Comparison of ENCODE assay signal across 18 mouse cellular contexts in genomic region chr19:28915602-28916250, GRCm38 (mm10). TPM values are rescaled to one million over a fixed set of nuclear protein-coding genes. Genes with fewer than 3 reads are reported as not detected.
DNase-seq lines count a peak whose midpoint lies in the region; ATAC-seq and TF ChIP-seq lines count a peak whose summit lies in the region.
"Had no signal": no experiment of that assay in that cellular context is flagged by ENCODE, and none has a peak within 500 bp of the region (broad histone marks: within the 10 kb centered on the region; RNA-seq: fewer than 3 reads in every experiment).

No protein-coding gene starts in this region.

- ATAC-seq in forebrain, postnatal 0 days, result peak; percentile 56
- no peak for ATAC-seq in forebrain, embryonic 13.5 days
- ATAC-seq in kidney, postnatal 0 days (replicated peaks; ENCODE audit: low FRiP score, low read depth), result no peak
- ATAC-seq in liver, embryonic 15.5 days (ENCODE audit: insufficient read depth), result no peak

- H3K36me3 ChIP-seq in forebrain, postnatal 0 days (ENCODE audit: insufficient read depth), result peaks cover 27% of the 10 kb centered on the region
- H3K36me3 ChIP-seq in forebrain, embryonic 13.5 days (ENCODE audit: poor library complexity, severe bottlenecking), result no peaks in the 10 kb centered on the region
- no peaks in the 10 kb centered on the region for H3K36me3 ChIP-seq in kidney, postnatal 0 days (ENCODE audit: insufficient read depth, low read length)
- H3K36me3 ChIP-seq in liver, embryonic 15.5 days (replicated peaks), result no peaks in the 10 kb centered on the region
- H3K36me3 ChIP-seq: forebrain, embryonic 10.5 days; heart, embryonic 15.5 days had no signal

- WGBS in forebrain, postnatal 0 days, result 81% methylated on average over 2 of the region's 2 CpGs
- WGBS in forebrain, embryonic 13.5 days, result 81% methylated on average over 2 of the region's 2 CpGs
- WGBS in kidney, postnatal 0 days, result 78% methylated on average over 2 of the region's 2 CpGs
- WGBS in liver, embryonic 15.5 days (ENCODE audit: insufficient replicate concordance), result 44% methylated on average over 2 of the region's 2 CpGs

- no peak for TF ChIP-seq CTCF in forebrain, postnatal 0 days (IDR thresholded peaks at IDR 0.05; ENCODE audit: low read depth)
- TF ChIP-seq CTCF in kidney, postnatal 0 days (IDR thresholded peaks at IDR 0.05; ENCODE audit: low read depth), result no peak

- no peaks in the 10 kb centered on the region for H3K27me3 ChIP-seq in forebrain, postnatal 0 days (ENCODE audit: insufficient read depth, low read length)
- H3K27me3 ChIP-seq in forebrain, embryonic 13.5 days, result no peaks in the 10 kb centered on the region
- no peaks in the 10 kb centered on the region for H3K27me3 ChIP-seq in kidney, postnatal 0 days (ENCODE audit: insufficient read depth, low read length)
- H3K27me3 ChIP-seq in liver, embryonic 15.5 days, result no peaks in the 10 kb centered on the region
- H3K27me3 ChIP-seq: heart, embryonic 15.5 days; hindbrain, embryonic 13.5 days; neural tube, embryonic 13.5 days had no signal

- H3K4me1 ChIP-seq in forebrain, postnatal 0 days (ENCODE audit: insufficient read depth), result no peaks in the 10 kb centered on the region
- no peaks in the 10 kb centered on the region for H3K4me1 ChIP-seq in forebrain, embryonic 13.5 days
- H3K4me1 ChIP-seq in kidney, postnatal 0 days (replicated peaks; ENCODE audit: insufficient read depth, low read length), result no peaks in the 10 kb centered on the region
- H3K4me1 ChIP-seq in liver, embryonic 15.5 days (replicated peaks), result no peaks in the 10 kb centered on the region
- H3K4me1 ChIP-seq: heart, embryonic 15.5 days; neural tube, embryonic 13.5 days had no signal

- no peak overlapping the region for H3K4me2 ChIP-seq in forebrain, postnatal 0 days (ENCODE audit: low read depth)
- H3K4me2 ChIP-seq in forebrain, embryonic 13.5 days, result no peak overlapping the region
- no peak overlapping the region for H3K4me2 ChIP-seq in kidney, postnatal 0 days (ENCODE audit: low read length)
- H3K4me2 ChIP-seq in liver, embryonic 15.5 days, result no peak overlapping the region
- H3K4me2 ChIP-seq: heart, embryonic 15.5 days; hindbrain, embryonic 13.5 days; neural tube, embryonic 13.5 days had no signal

- no peaks in the 10 kb centered on the region for H3K9me3 ChIP-seq in forebrain, postnatal 0 days (ENCODE audit: low read length)
- H3K9me3 ChIP-seq in forebrain, embryonic 13.5 days (replicated peaks), result no peaks in the 10 kb centered on the region
- H3K9me3 ChIP-seq in kidney, postnatal 0 days (replicated peaks; ENCODE audit: low read length), result no peaks in the 10 kb centered on the region
- no peaks in the 10 kb centered on the region for H3K9me3 ChIP-seq in liver, embryonic 15.5 days (replicated peaks)
- H3K9me3 ChIP-seq: forebrain, embryonic 10.5 days; heart, embryonic 15.5 days; hindbrain, embryonic 13.5 days; neural tube, embryonic 13.5 days had no signal

- no peak for DNase-seq in forebrain, postnatal 0 days
- DNase-seq in kidney, postnatal 0 days (ENCODE audit: low spot score), result no peak
- DNase-seq in kidney, postnatal 4 days, result no peak
- peak; percentile 13 for DNase-seq in ZHBTc4 (ENCODE audit: low read depth, low spot score)
- no peak for DNase-seq in adrenal gland, postnatal 36 days
- no peak for DNase-seq in thymus, postnatal 10 days (ENCODE audit: low spot score in 2 of 2)
- DNase-seq: cerebellum, postnatal 36 days; heart, adult 18-20 months; lung, postnatal 4 days; thymus, postnatal 4 days had no signal

- H3K9ac ChIP-seq in forebrain, postnatal 0 days, result no peak overlapping the region
- no peak overlapping the region for H3K9ac ChIP-seq in forebrain, embryonic 13.5 days
- H3K9ac ChIP-seq in kidney, postnatal 0 days (ENCODE audit: low read depth, low read length), result no peak overlapping the region
- no peak overlapping the region for H3K9ac ChIP-seq in liver, embryonic 15.5 days
- H3K9ac ChIP-seq: heart, embryonic 15.5 days; hindbrain, embryonic 13.5 days; liver, embryonic 14.5 days; neural tube, embryonic 13.5 days had no signal

- no peak overlapping the region for H3K27ac ChIP-seq in forebrain, postnatal 0 days (ENCODE audit: low read depth, low read length)
- no peak overlapping the region for H3K27ac ChIP-seq in forebrain, embryonic 13.5 days
- H3K27ac ChIP-seq in kidney, postnatal 0 days, result peak overlapping the region; percentile 60; the same call in 1 of the 2 replicates
- peak overlapping the region; percentile 14; the same call in 1 of the 2 replicates for H3K27ac ChIP-seq in liver, embryonic 15.5 days (replicated peaks)
- H3K27ac ChIP-seq: forebrain, embryonic 10.5 days; heart, embryonic 15.5 days; hindbrain, embryonic 13.5 days; liver, embryonic 14.5 days; neural tube, embryonic 13.5 days; stomach, postnatal 0 days had no signal

- no peak overlapping the region for H3K4me3 ChIP-seq in forebrain, postnatal 0 days (ENCODE audit: low read depth, low read length)
- H3K4me3 ChIP-seq in forebrain, embryonic 13.5 days, result no peak overlapping the region
- H3K4me3 ChIP-seq in kidney, postnatal 0 days (replicated peaks; ENCODE audit: low read depth, low read length), result no peak overlapping the region
- H3K4me3 ChIP-seq in liver, embryonic 15.5 days (replicated peaks), result no peak overlapping the region
- H3K4me3 ChIP-seq: forebrain, embryonic 10.5 days; heart, embryonic 15.5 days; hindbrain, embryonic 13.5 days; neural tube, embryonic 13.5 days had no signal

RNA-seq across cellular contexts. Expression of gene Plpp6, which starts 48.0 kb away (rescaled TPM):
- total RNA-seq in forebrain, postnatal 0 days (2014; rRNA removed), result 17.6 and 22.6 TPM in 2 replicates
- 13.2 and 17.8 TPM in 2 replicates for polyA plus RNA-seq in forebrain, postnatal 0 days (2015; fragmentation: Nextera tagmentation; extraction: Ambion mirVana)
- polyA plus RNA-seq in forebrain, embryonic 13.5 days (2015; fragmentation: Nextera tagmentation; extraction: Ambion mirVana), result 5.3 and 5.5 TPM in 2 replicates
- polyA plus RNA-seq in kidney, postnatal 0 days (2015; fragmentation: Nextera tagmentation; extraction: Ambion mirVana), result 16.6 and 19.7 TPM in 2 replicates
- 2.0 and 2.3 TPM in 2 replicates for polyA plus RNA-seq in liver, embryonic 15.5 days (2015; fragmentation: Nextera tagmentation; extraction: Ambion mirVana)
- 10 to 100 TPM; 25.4 to 43.7 TPM for total RNA-seq in adrenal gland, postnatal 36 days (2021)

RNA-seq across cellular contexts. Expression of gene 4430402I18Rik, which starts 51.9 kb away (rescaled TPM):
- total RNA-seq in forebrain, postnatal 0 days (2014; rRNA removed), result 1.9 and 2.1 TPM in 2 replicates
- 4.1 and 4.7 TPM in 2 replicates for polyA plus RNA-seq in forebrain, postnatal 0 days (2015; fragmentation: Nextera tagmentation; extraction: Ambion mirVana)
- polyA plus RNA-seq in forebrain, embryonic 13.5 days (2015; fragmentation: Nextera tagmentation; extraction: Ambion mirVana), result 0.79 and 1.6 TPM in 2 replicates
- polyA plus RNA-seq in kidney, postnatal 0 days (2015; fragmentation: Nextera tagmentation; extraction: Ambion mirVana), result 9.0 and 10.3 TPM in 2 replicates
- polyA plus RNA-seq in liver, embryonic 15.5 days (2015; fragmentation: Nextera tagmentation; extraction: Ambion mirVana), result 2.2 and 2.5 TPM in 2 replicates
- 1 to 10 TPM; 3.2 to 8.6 TPM for total RNA-seq in adrenal gland, postnatal 36 days (2021)

Comparison
In these comparisons a context has a peak if more than half of its experiments do, and no peak if none do; other contexts are left out.
1. H3K27ac ChIP-seq: peak in kidney, postnatal 0 days (single experiment) and liver, embryonic 15.5 days (single experiment); none in forebrain, postnatal 0 days (single experiment) and forebrain, embryonic 13.5 days (single experiment).